Mouse (Mus musculus): ENCODE measurements around the gene Slc51a.

- TF ChIP-seq CTCF (conservative IDR thresholded peaks at IDR 0.05 in 1 of 2, IDR thresholded peaks at IDR 0.05 in 1 of 2; ENCODE audit: low read depth in 2 of 2, low read length in 2 of 2) (no peak), KAT2A (IDR thresholded peaks at IDR 0.05; ENCODE audit: insufficient replicate concordance, low read length) (no peak), TBP (conservative IDR thresholded peaks at IDR 0.05; ENCODE audit: low read depth, low read length) (no peak), HCFC1 (IDR thresholded peaks at IDR 0.05; ENCODE audit: low read depth, low read length) (no peak), POLR2A (IDR thresholded peaks at IDR 0.05; ENCODE audit: low read depth, low read length) (no peak), MEF2A (IDR thresholded peaks at IDR 0.05; ENCODE audit: borderline replicate concordance, low read depth, low read length) (no peak), MAFK (IDR thresholded peaks at IDR 0.05; ENCODE audit: insufficient replicate concordance, low read length) (no peak), USF1 (IDR thresholded peaks at IDR 0.05; ENCODE audit: low read depth, low read length) (no peak), JUND (conservative IDR thresholded peaks at IDR 0.05; ENCODE audit: low read depth, low read length) (no peak), USF2 (conservative IDR thresholded peaks at IDR 0.05; ENCODE audit: low read depth, low read length) (no peak), SIN3A (IDR thresholded peaks at IDR 0.05; ENCODE audit: low read length) (no peak), NELFE (IDR thresholded peaks at IDR 0.05; ENCODE audit: low read depth, low read length) (no peak), RAD21 (IDR thresholded peaks at IDR 0.05; ENCODE audit: low read depth, low read length) (no peak)
Measured at GRCm38 (mm10) chr16:32488939-32489338, 1.3 kb upstream of the Slc51a start.
